Mouse (Mus musculus) liver, adult 10 weeks (tissue): ENCODE results near the gene Tmed1. TPM values are rescaled to one million over a fixed set of nuclear protein-coding genes. Genes with fewer than 3 reads are reported as not detected.

ENCODE experiments used
- polyA plus RNA-seq: library from polyadenylated mRNA; stranded (reverse); fragments of 350-450 nt; fragmentation: Illumina TruSeq; extraction: RNeasy Lipid Tissue Mini Kit (QIAGEN cat#74804); gene quantifications from one replicate; pipeline ENCODE4 v1.2.3, GENCODE M21; 2014; ENCODE audit warnings: low read depth, low replicate concordance

The Tmed1 gene
- 1.9 TPM for polyA plus RNA-seq

GRCm38 (mm10) chr9:21509772-21510688 lies at the start of gene Tmed1:
TSS of gene Tmed1 (minus strand) at chr9:21510252.

GRCm38 (mm10) chr9:21546789-21547074 lies 36.7 kb upstream of the Tmed1 start, which contains the start of gene Carm1:
TSS of gene Carm1 (plus strand) at chr9:21546894.

DNA sequence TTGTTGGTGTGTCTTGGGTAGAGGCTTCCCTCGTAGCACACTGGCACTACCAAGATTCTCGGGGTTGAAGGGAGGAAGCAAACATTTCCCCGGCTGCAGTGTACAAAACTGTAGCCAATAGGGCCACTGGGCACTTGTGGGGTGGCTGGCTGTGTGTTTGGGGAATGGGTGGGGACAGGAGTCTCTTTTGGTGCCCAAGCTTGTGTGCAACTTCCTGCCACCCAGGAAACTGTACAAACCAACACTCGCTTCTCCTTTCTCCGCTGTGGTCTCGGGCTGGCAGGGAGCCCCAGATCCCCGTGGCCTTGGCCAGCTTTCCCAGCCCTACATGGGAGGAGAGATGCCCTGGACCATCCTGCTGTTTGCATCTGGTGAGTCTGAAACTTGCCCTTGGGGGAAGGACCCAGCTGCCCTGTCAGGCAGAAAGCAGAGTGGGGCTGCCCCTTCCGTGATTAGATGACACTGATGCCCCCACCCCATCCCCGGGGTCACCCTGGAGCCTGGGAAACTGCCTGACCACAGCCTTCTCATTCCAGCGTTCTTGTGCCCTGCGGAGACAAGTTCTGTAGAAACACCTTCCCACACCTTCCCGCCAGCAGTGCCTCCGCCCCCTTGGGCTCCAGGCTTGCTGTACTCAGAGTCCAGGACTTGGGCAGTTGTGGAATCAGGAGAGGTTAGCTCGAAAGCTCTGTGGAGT lies 16.0 kb upstream of the Tmed1 start, which contains the start of gene AB124611:
Gene AB124611, plus strand, starts transcription at position 240 of the 697 bp plus-strand sequence.

Other genes with a start within 250 kb of the Tmed1 start
- gene Atg4d, start 245.0 kb downstream of the Tmed1 start, polyA plus RNA-seq, result 2.4 TPM
- 2.3 TPM for gene Kri1, start 222.3 kb downstream of the Tmed1 start, polyA plus RNA-seq
- 0.74 TPM for gene Cdkn2d, start 218.8 kb downstream of the Tmed1 start, polyA plus RNA-seq
- gene Ap1m2, start 197.9 kb downstream of the Tmed1 start, polyA plus RNA-seq, result not detected
- gene Slc44a2, start 189.6 kb downstream of the Tmed1 start, polyA plus RNA-seq, result 3.2 TPM
- gene Ilf3, start 142.4 kb downstream of the Tmed1 start, polyA plus RNA-seq, result 4.7 TPM
- gene Qtrt1, start 98.4 kb downstream of the Tmed1 start, polyA plus RNA-seq, result not detected
- gene Dnm2, start 85.3 kb downstream of the Tmed1 start, polyA plus RNA-seq, result 9.2 TPM
- gene AB124611, start 15.9 kb upstream of the Tmed1 start, polyA plus RNA-seq, result 2.8 TPM
- gene Carm1, start 36.6 kb upstream of the Tmed1 start, polyA plus RNA-seq, result 2.6 TPM
- 30.6 TPM for gene Timm29, start 82.5 kb upstream of the Tmed1 start, polyA plus RNA-seq
- gene Yipf2, start 82.6 kb upstream of the Tmed1 start, polyA plus RNA-seq, result 7.8 TPM
- 2.7 TPM for gene Smarca4, start 105.9 kb upstream of the Tmed1 start, polyA plus RNA-seq
- gene Ldlr, start 213.2 kb upstream of the Tmed1 start, polyA plus RNA-seq, result 43.0 TPM